Mouse (Mus musculus) hindbrain, postnatal 0 days (tissue): ENCODE results near the gene Tnk2. TPM values are rescaled to one million over a fixed set of nuclear protein-coding genes. Genes with fewer than 3 reads are reported as not detected.
A peak's percentile ranks its signal among the peaks of the same experiment; 100 is the strongest.

Experiments
- ATAC-seq: fragments of 200-750 bp; cut with Nextera tagmentation; 2 replicates; pipeline ENCODE4 v1.8.0; 2017; ENCODE audit warnings: mild to moderate bottlenecking, moderate TSS enrichment, moderate library complexity
- DNase-seq: peaks from one replicate; pipeline ENCODE4 v3.0.0-alpha.2; 2015; ENCODE audit warnings: low spot score
- H3K27ac ChIP-seq: fragments of 300-500 bp; sonication (generic); 2 replicates; pipeline ENCODE4 v1.5.1; 2014; ENCODE audit warnings: mild to moderate bottlenecking
- H3K27me3 ChIP-seq: fragments of 300-500 bp; sonication (generic); 2 replicates; pipeline ENCODE4 v1.6.1; 2014; ENCODE audit warnings: low read length, mixed read lengths; ENCODE audit not compliant: insufficient read depth
- H3K36me3 ChIP-seq: fragments of 300-500 bp; sonication (generic); 2 replicates; pipeline ENCODE4 v1.6.1; 2014; ENCODE audit warnings: low read length, mixed read lengths; ENCODE audit not compliant: insufficient read depth
- H3K4me1 ChIP-seq: fragments of 300-500 bp; sonication (generic); 2 replicates; pipeline ENCODE4 v1.6.1; 2014; ENCODE audit warnings: antibody characterized with exemption, low read length, mixed read lengths; ENCODE audit not compliant: insufficient read depth
- H3K4me2 ChIP-seq: fragments of 300-500 bp; sonication (generic); 2 replicates; pipeline ENCODE4 v1.6.1; 2014; ENCODE audit warnings: low read depth, mild to moderate bottlenecking, low read length, moderate library complexity, mixed read lengths
- H3K4me3 ChIP-seq: fragments of 300-500 bp; sonication (generic); 2 replicates; pipeline ENCODE4 v1.5.1; 2014; ENCODE audit warnings: low read length
- H3K9ac ChIP-seq: fragments of 300-500 bp; sonication (generic); replicated peaks from 2 replicates; pipeline ENCODE4 v1.6.1; 2014; ENCODE audit warnings: mild to moderate bottlenecking, low read length, moderate library complexity, mixed read lengths
- H3K9me3 ChIP-seq: fragments of 300-500 bp; sonication (generic); 2 replicates; pipeline ENCODE4 v1.6.1; 2016; ENCODE audit warnings: low read length, mixed read lengths
- CTCF ChIP-seq: IDR thresholded peaks from 2 replicates; pipeline ENCODE4 v1.5.1; 2016; ENCODE audit warnings: antibody characterized with exemption, control low read depth, low read depth
- WGBS: fragments of 180-500 bp; shearing (Covaris S2); extraction: QIAGEN DNeasy Blood & Tissue Kit; methylation state at CpG from one replicate; pipeline ENCODE4 v1.1.7; 2014; 5-methylcytosine and 5-hydroxymethylcytosine counted together
- polyA plus RNA-seq: library from polyadenylated mRNA; unstranded; fragments of >200 nt; fragmentation: Nextera tagmentation; extraction: Ambion mirVana; gene quantifications from 2 replicates; pipeline ENCODE4 v1.2.1, GENCODE M21; 2015
- total RNA-seq: library from RNA; depleted of rRNA; stranded (reverse); fragments of >200 nt; gene quantifications from 2 replicates; pipeline ENCODE4 v1.2.3, GENCODE M21; 2014

Gene Tnk2
- total and polyA plus RNA-seq, 2 experiments from 2014 or later: 18.6 to 90.5 TPM

- Histone ChIP-seq H3K36me3 (no peaks in the 10 kb centered on the region), H3K4me3 (no peak overlapping the region), H3K27me3 (no peaks in the 10 kb centered on the region), H3K4me1 (peaks cover 3% of the 10 kb centered on the region), H3K27ac (no peak overlapping the region), H3K9me3 (no peaks in the 10 kb centered on the region), H3K9ac (no peak overlapping the region), H3K4me2 (no peak overlapping the region)
- no peak for ATAC-seq
- no peak for TF ChIP-seq CTCF
- WGBS: 88% methylated on average over 5 of the region's 5 CpGs
- no peak for DNase-seq
Measured at GRCm38 (mm10) chr16:32650974-32651618, 7.4 kb downstream of the Tnk2 start.

- Histone ChIP-seq H3K4me2 (no peak overlapping the region), H3K4me1 (0 out of 2 replicates have a peak, but pooled peaks cover 7% of the 10 kb centered on the region), H3K9me3 (no peaks in the 10 kb centered on the region), H3K36me3 (no peaks in the 10 kb centered on the region), H3K27ac (no peak overlapping the region), H3K4me3 (no peak overlapping the region), H3K9ac (no peak overlapping the region), H3K27me3 (no peaks in the 10 kb centered on the region)
- DNase-seq (no peak), ATAC-seq (no peak)
- no peak for TF ChIP-seq CTCF
- WGBS: 76% methylated on average over 6 of the region's 6 CpGs
Measured at GRCm38 (mm10) chr16:32654071-32654733, 10.5 kb downstream of the Tnk2 start.

GRCm38 (mm10) chr16:32655534-32655933 lies 11.9 kb downstream of the Tnk2 start:
- 89% methylated on average over 4 of the region's 4 CpGs for WGBS
- no peaks in the 10 kb centered on the region for H3K36me3 ChIP-seq
- H3K9me3 ChIP-seq: no peaks in the 10 kb centered on the region
- H3K27ac ChIP-seq: no peak overlapping the region
- no peak for TF ChIP-seq CTCF
- H3K4me3 ChIP-seq: no peak overlapping the region
- H3K4me2 ChIP-seq: no peak overlapping the region
- H3K4me1 ChIP-seq: peaks cover 17% of the 10 kb centered on the region
- no peaks in the 10 kb centered on the region for H3K27me3 ChIP-seq
- H3K9ac ChIP-seq: no peak overlapping the region
- DNase-seq: no peak
- no peak for ATAC-seq

- Histone ChIP-seq H3K9ac (no peak overlapping the region), H3K4me2 (no peak overlapping the region), H3K27me3 (no peaks in the 10 kb centered on the region), H3K36me3 (no peaks in the 10 kb centered on the region), H3K27ac (no peak overlapping the region), H3K4me1 (peaks cover 25% of the 10 kb centered on the region), H3K9me3 (no peaks in the 10 kb centered on the region), H3K4me3 (no peak overlapping the region)
- 85% methylated on average over 8 of the region's 8 CpGs for WGBS
- no peak for TF ChIP-seq CTCF
- DNase-seq (no peak), ATAC-seq (no peak)
Measured at GRCm38 (mm10) chr16:32656321-32656720, 12.6 kb downstream of the Tnk2 start.

- no peak for ATAC-seq
- Histone ChIP-seq H3K27ac (no peak overlapping the region), H3K4me1 (peaks cover 30% of the 10 kb centered on the region), H3K4me2 (no peak overlapping the region), H3K27me3 (no peaks in the 10 kb centered on the region), H3K9ac (no peak overlapping the region), H3K4me3 (no peak overlapping the region), H3K9me3 (no peaks in the 10 kb centered on the region), H3K36me3 (no peaks in the 10 kb centered on the region)
- 73% methylated on average over 8 of the region's 8 CpGs for WGBS
- DNase-seq: no peak
- no peak for TF ChIP-seq CTCF
Measured at GRCm38 (mm10) chr16:32656794-32657193, 13.1 kb downstream of the Tnk2 start.

GRCm38 (mm10) chr16:32657498-32658250 lies 14.0 kb downstream of the Tnk2 start:
- Histone ChIP-seq H3K9ac (peak overlapping the region; percentile 17; the same call in 1 of the 2 replicates), H3K36me3 (no peaks in the 10 kb centered on the region), H3K27ac (peak overlapping the region; percentile 87; the same call in 1 of the 2 replicates), H3K4me1 (peaks cover 38% of the 10 kb centered on the region), H3K9me3 (no peaks in the 10 kb centered on the region), H3K4me2 (peak overlapping the region; percentile 63), H3K27me3 (no peaks in the 10 kb centered on the region), H3K4me3 (no peak overlapping the region)
- DNase-seq (no peak), ATAC-seq (no peak)
- 91% methylated on average over 16 of the region's 16 CpGs for WGBS
- TF ChIP-seq CTCF: no peak
